Mouse (Mus musculus) ES-E14 (cell line): ENCODE results near the gene Pam. TPM values are rescaled to one million over a fixed set of nuclear protein-coding genes. Genes with fewer than 3 reads are reported as not detected.

ENCODE experiments used
- DNase-seq: peaks from one replicate; pipeline ENCODE4 v3.0.0-alpha.2; 2013; ENCODE audit warnings: low read depth, low spot score
- H3K27ac ChIP-seq: 2 replicates; pipeline ENCODE4 v1.5.1; 2012; ENCODE audit warnings: low read depth, mild to moderate bottlenecking, low read length, moderate library complexity, mixed read lengths; ENCODE audit not compliant: poor library complexity, insufficient read depth, severe bottlenecking
- H3K36me3 ChIP-seq: 2 replicates; pipeline ENCODE4 v1.6.1; 2012; ENCODE audit warnings: mild to moderate bottlenecking, low read length, moderate library complexity, mixed read lengths; ENCODE audit not compliant: control insufficient read depth, poor library complexity, insufficient read depth, severe bottlenecking
- H3K4me1 ChIP-seq, 2 experiments: fragments of 150-350 bp in 1 of 2; sonication (generic) in 1 of 2; 2 replicates each; pipeline ENCODE4 v1.6.1; 2012; ENCODE audit warnings: low read length in 2 of 2, mild to moderate bottlenecking in 1 of 2, mixed read lengths in 1 of 2; ENCODE audit not compliant: control insufficient read depth in 2 of 2, insufficient read depth in 2 of 2, poor library complexity in 1 of 2
- H3K4me3 ChIP-seq, 2 experiments: fragments of 150-350 bp in 1 of 2; sonication (generic) in 1 of 2; 2 replicates each; pipeline ENCODE4 v1.5.1; 2012; ENCODE audit warnings: low read length in 2 of 2, low read depth in 1 of 2, mild to moderate bottlenecking in 1 of 2, mixed read lengths in 1 of 2; ENCODE audit not compliant: insufficient read depth in 1 of 2, poor library complexity in 1 of 2, severe bottlenecking in 1 of 2
- H3K9ac ChIP-seq: 2 replicates; pipeline ENCODE4 v1.6.1; 2012; ENCODE audit warnings: low read depth, mild to moderate bottlenecking, low read length, mixed read lengths; ENCODE audit not compliant: poor library complexity, insufficient read depth, severe bottlenecking
- H3K9me3 ChIP-seq: fragments of 150-350 bp; sonication (generic); 2 replicates; pipeline ENCODE4 v1.6.1; 2012; ENCODE audit warnings: low read depth, mild to moderate bottlenecking, low read length; ENCODE audit not compliant: control insufficient read depth, insufficient read depth
- CHD2 ChIP-seq: IDR thresholded peaks from 2 replicates; pipeline ENCODE4 v1.6.1; 2014; ENCODE audit warnings: mild to moderate bottlenecking, low read depth, low read length, inconsistent platforms
- HCFC1 ChIP-seq: IDR thresholded peaks from 2 replicates; pipeline ENCODE4 v1.6.1; 2012; ENCODE audit warnings: low read length, inconsistent platforms, borderline replicate concordance; ENCODE audit not compliant: insufficient read depth
- MAFK ChIP-seq: IDR thresholded peaks from 2 replicates; pipeline ENCODE4 v1.6.1; 2014; ENCODE audit warnings: mild to moderate bottlenecking, low read depth, low read length, inconsistent platforms; ENCODE audit not compliant: insufficient read depth
- ZC3H11A ChIP-seq: IDR thresholded peaks from 2 replicates; pipeline ENCODE4 v1.6.1; 2012; ENCODE audit warnings: low read depth, mild to moderate bottlenecking, inconsistent platforms, low read length, borderline replicate concordance
- ZNF384 ChIP-seq: IDR thresholded peaks from 2 replicates; pipeline ENCODE4 v1.6.1; 2012; ENCODE audit warnings: low read depth, low read length, inconsistent platforms
- in situ Hi-C, 2 experiments: fragments of 600-800 bp; cut with MboI; formaldehyde crosslinking; loops; one replicate each; pipeline ENCODE4 v1.15.1; 2025; ENCODE audit warnings: low sequenced_read_pairs in 2 of 2, inconsistent platforms in 1 of 2; ENCODE audit not compliant: unreplicated experiment in 2 of 2
- total RNA-seq: library from RNA; depleted of rRNA; stranded (reverse); fragments of 300-350 nt; gene quantifications from 2 replicates; pipeline ENCODE4 v1.2.3, GENCODE M21; 2012

Gene Pam
- total RNA-seq, 1 experiment, result 16.0 TPM

DNA sequence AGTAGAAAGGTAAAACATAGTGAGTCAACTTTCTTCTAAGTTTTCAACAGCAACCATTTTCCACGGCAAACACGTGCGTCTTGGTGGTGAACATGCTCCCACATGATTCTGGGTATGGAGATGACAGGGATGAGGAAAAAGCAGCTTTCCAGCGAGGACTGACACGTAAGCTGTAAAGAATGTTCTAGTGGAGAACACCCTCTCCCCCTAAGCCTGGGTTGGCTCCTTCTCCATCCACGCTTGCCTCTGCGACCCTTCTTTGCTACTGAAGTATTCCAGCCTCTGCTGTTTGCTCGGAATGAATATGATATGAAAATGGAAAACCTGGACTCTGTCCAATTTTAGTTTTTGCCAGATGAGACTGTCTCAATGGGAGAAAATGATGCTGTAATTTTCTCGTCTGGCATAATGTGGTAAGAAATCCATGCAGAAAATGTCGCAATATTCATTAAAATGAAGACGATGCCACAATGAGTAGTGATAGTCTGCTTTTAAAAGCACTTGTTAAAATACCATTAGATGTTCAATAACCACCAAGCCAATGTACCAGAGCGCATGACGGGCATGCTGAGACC is 243.8 kb downstream of the Pam start:
- Histone ChIP-seq H3K9me3 (no peaks in the 10 kb centered on the region), H3K4me1 (no peaks in the 10 kb centered on the region), H3K4me3 (no peak overlapping the region), H3K36me3 (no peaks in the 10 kb centered on the region), H3K9ac (no peak overlapping the region), H3K27ac (no peak overlapping the region)
- in situ Hi-C loops, result no loop called here
- TF ChIP-seq CHD2 (no peak), ZC3H11A (no peak), ZNF384 (no peak)
- no peak for DNase-seq

DNA sequence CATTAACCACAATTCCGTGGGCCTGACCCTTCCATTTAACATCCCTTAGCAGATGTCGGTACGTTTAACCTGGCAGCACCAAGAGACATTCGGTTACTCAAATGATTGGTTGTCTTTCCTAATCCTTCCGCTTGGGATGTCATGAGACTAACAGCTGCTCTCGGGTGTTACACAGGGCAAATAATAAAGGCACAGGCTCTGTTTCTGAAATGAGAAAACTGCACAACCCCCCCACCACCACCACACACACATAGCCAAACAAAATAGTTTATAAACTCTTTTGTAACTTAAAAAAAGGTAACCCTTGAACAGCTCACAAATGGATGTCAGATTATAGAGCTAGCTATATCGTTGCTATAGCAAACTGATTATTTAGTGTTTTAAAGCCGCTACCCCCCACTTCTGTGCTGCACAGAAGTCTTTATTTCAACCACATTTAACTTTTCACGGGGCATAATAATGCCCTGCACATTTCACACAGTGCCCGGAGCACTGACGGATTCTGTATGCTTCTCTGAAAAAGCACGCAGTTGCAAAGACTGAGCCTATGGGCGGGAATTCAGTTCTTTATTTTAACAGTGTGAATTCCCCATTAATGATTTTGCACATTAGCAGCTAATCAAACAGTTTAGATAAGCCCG is 246.7 kb downstream of the Pam start:
- Histone ChIP-seq H3K27ac (no peak overlapping the region), H3K9ac (no peak overlapping the region), H3K36me3 (no peaks in the 10 kb centered on the region), H3K9me3 (no peaks in the 10 kb centered on the region), H3K4me3 (no peak overlapping the region), H3K4me1 (no peaks in the 10 kb centered on the region)
- in situ Hi-C loops, result no loop called here
- no peak for TF ChIP-seq CHD2
- TF ChIP-seq ZC3H11A, result no peak
- TF ChIP-seq ZNF384, result no peak
- TF ChIP-seq HCFC1, result no peak
- no peak for TF ChIP-seq MAFK
- no peak for DNase-seq

DNA sequence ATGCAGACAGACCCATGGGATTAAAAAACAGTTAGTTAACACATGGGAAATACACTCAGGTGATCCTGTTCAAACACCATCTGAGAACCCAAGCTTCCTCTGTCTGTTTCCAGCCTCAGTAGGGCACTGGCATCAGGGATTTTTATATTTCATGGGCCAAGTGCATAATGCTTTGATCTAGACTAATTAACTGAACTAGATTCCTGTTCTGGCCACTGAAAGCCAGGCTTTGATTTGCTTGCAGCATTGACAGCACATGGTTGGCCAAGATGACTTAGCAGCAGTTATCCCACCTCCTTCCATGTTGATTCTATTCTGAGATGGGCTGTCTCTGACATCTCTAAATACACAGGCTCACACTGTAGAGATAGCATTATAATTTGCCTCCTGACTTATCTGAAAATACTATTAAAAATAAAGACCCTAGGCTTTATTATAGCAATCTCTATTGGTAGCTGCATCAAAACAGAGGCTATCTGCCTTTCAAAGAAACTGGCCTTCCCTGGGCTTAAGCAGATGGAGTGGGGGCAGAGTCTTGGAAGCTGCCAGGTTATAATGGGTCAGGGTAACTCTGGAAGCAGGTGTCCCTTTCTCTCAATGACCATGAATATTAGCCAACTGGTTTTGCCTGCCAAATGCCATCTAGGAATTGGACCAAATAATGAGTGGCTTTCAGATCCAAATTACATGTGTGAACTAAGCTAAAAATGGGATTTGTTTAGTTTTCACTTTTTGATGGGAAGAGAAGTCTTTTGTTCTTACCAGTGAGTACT is 252.0 kb downstream of the Pam start:
- H3K27ac ChIP-seq, result no peak overlapping the region
- H3K4me3 ChIP-seq, result no peak overlapping the region
- no peak for DNase-seq
- no peaks in the 10 kb centered on the region for H3K36me3 ChIP-seq
- in situ Hi-C loops, result no loop called here
- H3K9me3 ChIP-seq, result no peaks in the 10 kb centered on the region
- no peak overlapping the region for H3K9ac ChIP-seq
- no peaks in the 10 kb centered on the region for H3K4me1 ChIP-seq
- TF ChIP-seq CHD2, result no peak
- TF ChIP-seq HCFC1, result no peak
- no peak for TF ChIP-seq ZC3H11A
- TF ChIP-seq ZNF384, result no peak
- TF ChIP-seq MAFK, result no peak

DNA sequence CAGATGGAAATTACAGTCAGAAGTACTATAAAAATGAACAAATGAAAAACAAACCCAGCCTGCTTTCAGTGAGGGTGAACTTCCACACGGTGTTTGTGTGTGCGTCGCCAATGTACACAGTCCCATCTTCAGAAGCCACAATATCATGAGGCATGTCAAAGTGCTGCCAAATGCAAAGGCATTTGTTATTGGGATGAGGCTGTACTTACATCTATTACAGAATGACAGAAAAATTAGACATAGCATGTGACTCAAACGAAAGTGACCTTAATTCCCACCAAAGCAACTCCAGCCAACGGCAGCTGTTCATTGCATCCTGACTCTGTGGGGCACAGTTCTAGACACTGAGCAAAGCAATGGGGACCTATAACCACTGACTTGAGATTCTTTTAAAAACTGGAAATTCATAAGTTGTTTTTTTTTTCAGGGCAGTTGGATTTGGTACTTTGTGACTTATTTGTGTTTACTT is 261.1 kb downstream of the Pam start:
- no peaks in the 10 kb centered on the region for H3K4me1 ChIP-seq

More for the DNA sequence above, 261.1 kb downstream of the Pam start:
- no peak for DNase-seq
- in situ Hi-C loops, result no loop called here
- TF ChIP-seq MAFK, result no peak
- no peak for TF ChIP-seq ZNF384
- TF ChIP-seq CHD2, result no peak
- no peak for TF ChIP-seq ZC3H11A
- TF ChIP-seq HCFC1, result no peak
- Histone ChIP-seq H3K36me3 (no peaks in the 10 kb centered on the region), H3K27ac (no peak overlapping the region), H3K9ac (no peak overlapping the region), H3K4me3 (no peak overlapping the region), H3K9me3 (no peaks in the 10 kb centered on the region)
